Mouse (Mus musculus) Muller cell, postnatal 12 days (primary cell): ENCODE measurements around the gene Plpp1.

ENCODE experiments used
- DNase-seq: peaks from one replicate; pipeline ENCODE4 v3.0.0-alpha.2; 2015; ENCODE audit errors: inconsistent ontology term

Plpp1 gene

GRCm38 (mm10) chr13:112811708-112812403 is 11.3 kb downstream of the Plpp1 start:
- DNase-seq, result no peak

- no peak for DNase-seq
These were observed 15.4 kb downstream of the Plpp1 start for GRCm38 (mm10) chr13:112815996-112816395.

GRCm38 (mm10) chr13:112818125-112818524 is 17.5 kb downstream of the Plpp1 start:
- no peak for DNase-seq

GRCm38 (mm10) chr13:112822413-112822812 is 21.8 kb downstream of the Plpp1 start:
- no peak for DNase-seq

- DNase-seq, result no peak
These were observed 22.8 kb downstream of the Plpp1 start for GRCm38 (mm10) chr13:112823236-112823910.

- DNase-seq, result no peak
These were observed 23.5 kb downstream of the Plpp1 start for GRCm38 (mm10) chr13:112823911-112824648.

- DNase-seq, result no peak
These were observed 24.9 kb downstream of the Plpp1 start for GRCm38 (mm10) chr13:112825479-112825878.

- no peak for DNase-seq
These were observed 29.0 kb downstream of the Plpp1 start for GRCm38 (mm10) chr13:112829619-112830018.

GRCm38 (mm10) chr13:112832589-112832988 is 32.0 kb downstream of the Plpp1 start:
- DNase-seq, result no peak

GRCm38 (mm10) chr13:112833253-112833894 is 32.8 kb downstream of the Plpp1 start:
- DNase-seq, result no peak

GRCm38 (mm10) chr13:112833895-112834263 is 33.3 kb downstream of the Plpp1 start:
- no peak for DNase-seq

GRCm38 (mm10) chr13:112835113-112835512 is 34.5 kb downstream of the Plpp1 start:
- peak; percentile 22 for DNase-seq

- no peak for DNase-seq
These were observed 36.4 kb downstream of the Plpp1 start for GRCm38 (mm10) chr13:112836951-112837350.

GRCm38 (mm10) chr13:112837621-112838155 is 37.1 kb downstream of the Plpp1 start:
- DNase-seq, result no peak

- no peak for DNase-seq
These were observed 38.1 kb downstream of the Plpp1 start for GRCm38 (mm10) chr13:112838562-112839232.

GRCm38 (mm10) chr13:112840241-112841087 is 39.9 kb downstream of the Plpp1 start:
- DNase-seq, result no peak

- no peak for DNase-seq
These were observed 45.3 kb downstream of the Plpp1 start for GRCm38 (mm10) chr13:112845931-112846330.

GRCm38 (mm10) chr13:112853710-112854316 is 53.2 kb downstream of the Plpp1 start:
- no peak for DNase-seq

GRCm38 (mm10) chr13:112854402-112854801 is 53.8 kb downstream of the Plpp1 start:
- no peak for DNase-seq

GRCm38 (mm10) chr13:112857921-112858320 is 57.3 kb downstream of the Plpp1 start:
- DNase-seq, result no peak
